ENCODE assay signal across 8 mouse cellular contexts in the genomic region with DNA sequence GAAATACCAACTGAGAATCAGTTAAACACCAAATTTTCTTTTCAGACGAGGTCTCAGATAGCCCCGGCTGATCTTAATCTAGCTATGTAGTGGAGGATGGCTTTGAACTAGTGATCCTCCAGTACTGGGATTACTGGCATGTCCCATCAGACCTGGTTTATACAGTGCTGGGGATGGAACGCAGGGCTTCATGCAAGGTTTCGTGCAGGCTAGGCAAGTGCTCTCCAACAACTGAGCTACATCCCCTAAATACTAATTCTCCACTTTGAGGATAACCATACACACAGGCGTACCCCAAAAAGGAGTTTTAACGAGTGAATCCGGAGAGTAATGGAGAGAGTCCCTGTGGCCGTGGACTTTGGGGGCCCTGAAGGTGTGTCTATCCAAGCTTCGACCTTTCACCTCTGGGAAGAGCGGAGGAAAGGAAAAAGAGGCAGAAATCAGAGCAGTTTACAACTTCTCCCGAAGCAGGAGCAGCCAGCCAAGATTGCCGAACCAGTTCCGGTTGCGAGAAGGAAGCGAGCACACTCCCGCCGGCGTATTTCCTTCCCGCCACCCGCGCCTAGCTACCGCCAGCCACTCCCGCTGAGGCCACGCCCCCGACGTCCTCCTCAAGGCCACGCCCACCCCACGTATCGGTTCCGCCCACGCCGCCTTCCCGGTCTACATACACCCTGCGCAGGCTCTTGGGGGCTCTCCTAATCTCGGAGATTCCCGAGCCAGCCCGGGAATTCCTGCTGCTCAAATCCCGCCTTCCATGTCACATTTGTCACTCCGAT. TPM values are rescaled to one million over a fixed set of nuclear protein-coding genes. Genes with fewer than 3 reads are reported as not detected.
A peak's percentile ranks its signal among the peaks of the same experiment; 100 is the strongest.
DNase-seq lines count a peak whose midpoint lies in the region; ATAC-seq and TF ChIP-seq lines count a peak whose summit lies in the region.

No protein-coding gene starts in this region.

- TF ChIP-seq EP300 in CH12.LX (IDR thresholded peaks at IDR 0.05; ENCODE audit: low read length), result no peak
- peak; percentile 48; the same call in 1 of the 2 replicates for TF ChIP-seq EP300 in heart, postnatal 0 days (IDR thresholded peaks at IDR 0.05; ENCODE audit: low read depth)

- 4% methylated on average over 39 of the region's 39 CpGs for WGBS in forebrain, embryonic 11.5 days
- 3% methylated on average over 39 of the region's 39 CpGs for WGBS in heart, postnatal 0 days
- 2% methylated on average over 39 of the region's 39 CpGs for WGBS in liver, embryonic 16.5 days (ENCODE audit: insufficient replicate concordance)
- 5% methylated on average over 39 of the region's 39 CpGs for WGBS in neural tube, embryonic 13.5 days

- in situ Hi-C loops in CH12.LX (cut with MboI; ENCODE audit: low pct_ligation_motif_present, low pct_unique_long_range_greater_than_20kb, low sequenced_read_pairs), result loop anchor here (10.0 kb wide), 1 partner anchor 48 kb away; no protein-coding TSS in a partner anchor

- ATAC-seq in forebrain, embryonic 11.5 days (replicated peaks; ENCODE audit: low FRiP score), result peak; percentile 96
- peak; percentile 93 for ATAC-seq in heart, postnatal 0 days (ENCODE audit: insufficient read depth, low read depth)
- peak; percentile 96 for ATAC-seq in liver, embryonic 16.5 days (ENCODE audit: low read depth)
- ATAC-seq in neural tube, embryonic 13.5 days (ENCODE audit: low read depth), result peak; percentile 98

- DNase-seq in CH12.LX (ENCODE audit: extremely low read depth), result peak; percentile 94
- peak; percentile 91 for DNase-seq in c-Kit-positive CD71-positive TER-119-negative erythroid progenitor cells, embryonic 14.5 days (ENCODE audit: low read depth)
- peak; percentile 99 for DNase-seq in forebrain, embryonic 11.5 days (ENCODE audit: low spot score)
- DNase-seq in heart, postnatal 0 days (ENCODE audit: low spot score), result peak; percentile 99
- DNase-seq in kidney, postnatal 4 days, result peak; percentile 100

- peaks cover 8 to 35% of the 10 kb centered on the region in 2 experiments; a peak in 3 of 4 replicates for H3K4me1 ChIP-seq in CH12.LX (ENCODE audit: control insufficient read depth in 1 of 2, insufficient read depth in 2 of 2)
- H3K4me1 ChIP-seq in forebrain, embryonic 11.5 days (replicated peaks; ENCODE audit: control insufficient read depth, insufficient read depth, low read length), result peaks cover 7% of the 10 kb centered on the region
- peaks cover 34% of the 10 kb centered on the region for H3K4me1 ChIP-seq in heart, postnatal 0 days (ENCODE audit: control insufficient read depth, insufficient read depth)
- peaks cover 32% of the 10 kb centered on the region for H3K4me1 ChIP-seq in liver, embryonic 16.5 days (ENCODE audit: control insufficient read depth, low read depth, low read length)
- peaks cover 32% of the 10 kb centered on the region for H3K4me1 ChIP-seq in neural tube, embryonic 13.5 days (replicated peaks)
- peaks cover 7% of the 10 kb centered on the region for H3K4me1 ChIP-seq in testis, adult 2 months (ENCODE audit: control insufficient read depth, insufficient read depth, low read length)

- peaks cover 8 to 23% of the 10 kb centered on the region in 2 experiments for H3K36me3 ChIP-seq in CH12.LX (replicated peaks in 1 of 2; ENCODE audit: control insufficient read depth in 1 of 2, insufficient read depth in 1 of 2, low read length in 1 of 2)
- peaks cover 6% of the 10 kb centered on the region for H3K36me3 ChIP-seq in forebrain, embryonic 11.5 days (ENCODE audit: control insufficient read depth, insufficient read depth, low read length)
- peaks cover 5% of the 10 kb centered on the region; the same call in 1 of the 2 replicates for H3K36me3 ChIP-seq in heart, postnatal 0 days (replicated peaks; ENCODE audit: control insufficient read depth, insufficient read depth, low read length)
- peaks cover 5% of the 10 kb centered on the region; the same call in 1 of the 2 replicates for H3K36me3 ChIP-seq in liver, embryonic 16.5 days (ENCODE audit: control insufficient read depth, insufficient read depth)
- peaks cover 10% of the 10 kb centered on the region; the same call in 1 of the 2 replicates for H3K36me3 ChIP-seq in neural tube, embryonic 13.5 days
- no peaks in the 10 kb centered on the region for H3K36me3 ChIP-seq in testis, adult 2 months (ENCODE audit: control insufficient read depth, insufficient read depth, low read length)

- peak overlapping the region; percentile 69 to 93 (median 71) for H3K4me3 ChIP-seq in CH12.LX (replicated peaks in 1 of 3; ENCODE audit: low read depth in 2 of 3, low read length in 2 of 3, poor library complexity in 1 of 3)
- peak overlapping the region; percentile 49 for H3K4me3 ChIP-seq in forebrain, embryonic 11.5 days (ENCODE audit: low read depth, low read length)
- H3K4me3 ChIP-seq in heart, postnatal 0 days (ENCODE audit: low read depth, low read length), result peak overlapping the region; percentile 55
- peak overlapping the region; percentile 74 for H3K4me3 ChIP-seq in liver, embryonic 16.5 days (ENCODE audit: low read depth, low read length)
- peak overlapping the region; percentile 57 for H3K4me3 ChIP-seq in neural tube, embryonic 13.5 days
- H3K4me3 ChIP-seq in testis, adult 2 months (ENCODE audit: control insufficient read depth, low read depth, low read length), result peak overlapping the region; percentile 90

- dilution Hi-C loops in CH12.LX (cut with MboI; ENCODE audit: extremely low pct_ligation_motif_present, extremely low pct_unique_long_range_greater_than_20kb, low sequenced_read_pairs), result no loop called here

- H3K79me2 ChIP-seq in CH12.LX (replicated peaks; ENCODE audit: control insufficient read depth, extremely low read depth, insufficient read depth, poor library complexity, severe bottlenecking), result no peaks in the 10 kb centered on the region

- H3K9me3 ChIP-seq in CH12.LX (replicated peaks; ENCODE audit: low read length), result no peaks in the 10 kb centered on the region
- no peaks in the 10 kb centered on the region for H3K9me3 ChIP-seq in forebrain, embryonic 11.5 days (ENCODE audit: control insufficient read depth, low read length)
- no peaks in the 10 kb centered on the region for H3K9me3 ChIP-seq in heart, postnatal 0 days (replicated peaks; ENCODE audit: control insufficient read depth, low read length)
- no peaks in the 10 kb centered on the region; the same call in 1 of the 2 replicates for H3K9me3 ChIP-seq in liver, embryonic 16.5 days (replicated peaks; ENCODE audit: control insufficient read depth, low read length)
- no peaks in the 10 kb centered on the region for H3K9me3 ChIP-seq in neural tube, embryonic 13.5 days

- peak; percentile 87 for TF ChIP-seq POLR2A in CH12.LX (IDR thresholded peaks at IDR 0.05; ENCODE audit: low read depth, low read length)
- TF ChIP-seq POLR2A in testis, adult 2 months (IDR thresholded peaks at IDR 0.05; ENCODE audit: control insufficient read depth, low read depth, low read length), result peak; percentile 83

- peak overlapping the region; percentile 95 for H3K9ac ChIP-seq in CH12.LX (ENCODE audit: insufficient read depth, low read depth)
- H3K9ac ChIP-seq in forebrain, embryonic 11.5 days (ENCODE audit: low read length), result peak overlapping the region; percentile 76
- peak overlapping the region; percentile 68 for H3K9ac ChIP-seq in heart, postnatal 0 days (replicated peaks; ENCODE audit: low read depth, low read length)
- peak overlapping the region; percentile 76 for H3K9ac ChIP-seq in liver, embryonic 16.5 days (ENCODE audit: low read depth, low read length)
- H3K9ac ChIP-seq in neural tube, embryonic 13.5 days, result peak overlapping the region; percentile 77

- no peak for TF ChIP-seq CTCF in CH12.LX (conservative IDR thresholded peaks at IDR 0.05 in 1 of 2, IDR thresholded peaks at IDR 0.05 in 1 of 2; ENCODE audit: low read depth in 2 of 2, low read length in 2 of 2)
- TF ChIP-seq CTCF in heart, postnatal 0 days (IDR thresholded peaks at IDR 0.05; ENCODE audit: low read depth), result no peak
- no peak for TF ChIP-seq CTCF in testis, adult 2 months (IDR thresholded peaks at IDR 0.05; ENCODE audit: control insufficient read depth, insufficient read depth, insufficient replicate concordance, low read depth, low read length)

- no peak for TF ChIP-seq RAD21 in CH12.LX (IDR thresholded peaks at IDR 0.05; ENCODE audit: low read depth, low read length)

- no peak overlapping the region for H3K27ac ChIP-seq in CH12.LX (ENCODE audit: insufficient read depth, low read depth)
- H3K27ac ChIP-seq in forebrain, embryonic 11.5 days (ENCODE audit: low read depth, low read length), result peak overlapping the region; percentile 53; the same call in 1 of the 2 replicates
- H3K27ac ChIP-seq in heart, postnatal 0 days (ENCODE audit: low read depth), result peak overlapping the region; percentile 99
- peak overlapping the region; percentile 82 for H3K27ac ChIP-seq in liver, embryonic 16.5 days (ENCODE audit: low read length)
- peak overlapping the region; percentile 82 for H3K27ac ChIP-seq in neural tube, embryonic 13.5 days (replicated peaks)
- peak overlapping the region; percentile 63 for H3K27ac ChIP-seq in testis, adult 2 months (ENCODE audit: control insufficient read depth, insufficient read depth, low read depth, low read length)

- H3K27me3 ChIP-seq in CH12.LX (replicated peaks), result peaks cover 30% of the 10 kb centered on the region
- H3K27me3 ChIP-seq in forebrain, embryonic 11.5 days (ENCODE audit: control insufficient read depth, insufficient read depth, low read length), result no peaks in the 10 kb centered on the region
- no peaks in the 10 kb centered on the region for H3K27me3 ChIP-seq in heart, postnatal 0 days (ENCODE audit: control insufficient read depth, insufficient read depth, low read length)
- no peaks in the 10 kb centered on the region for H3K27me3 ChIP-seq in liver, embryonic 16.5 days (ENCODE audit: control insufficient read depth, insufficient read depth, low read depth, low read length)
- H3K27me3 ChIP-seq in neural tube, embryonic 13.5 days, result no peaks in the 10 kb centered on the region
- H3K27me3 ChIP-seq in testis, adult 2 months (ENCODE audit: control insufficient read depth, insufficient read depth, low read length), result no peaks in the 10 kb centered on the region

- peak overlapping the region; percentile 95 for H3K4me2 ChIP-seq in CH12.LX (ENCODE audit: insufficient read depth, low read depth, poor library complexity, severe bottlenecking)
- H3K4me2 ChIP-seq in forebrain, embryonic 11.5 days (ENCODE audit: low read depth, low read length, severe bottlenecking), result peak overlapping the region; percentile 79
- peak overlapping the region; percentile 78 for H3K4me2 ChIP-seq in heart, postnatal 0 days (ENCODE audit: low read depth, low read length)
- peak overlapping the region; percentile 94 for H3K4me2 ChIP-seq in liver, embryonic 16.5 days (ENCODE audit: low read depth, low read length)
- peak overlapping the region; percentile 82 for H3K4me2 ChIP-seq in neural tube, embryonic 13.5 days

RNA-seq across cellular contexts. Expression of a gene that starts 0.6 kb away (rescaled TPM):
- total RNA-seq in CH12.LX (2012; rRNA removed) (21.8 and 25.3 TPM in 2 replicates), CH12.LX (2014; rRNA removed) (31.0 and 35.7 TPM in 2 replicates)
- polyA plus RNA-seq in CH12.LX (2012; ENCODE audit: insufficient read length, low read depth), result 16.9 and 18.3 TPM in 2 replicates
- polyA plus RNA-seq in forebrain, embryonic 11.5 days (2014; fragmentation: Nextera tagmentation; extraction: Ambion mirVana), result 54.0 and 54.9 TPM in 2 replicates
- total RNA-seq in heart, postnatal 0 days (2014; rRNA removed; ENCODE audit: low replicate concordance), result 26.1 and 71.6 TPM in 2 replicates
- polyA plus RNA-seq in heart, postnatal 0 days (2015; fragmentation: Nextera tagmentation; extraction: Ambion mirVana), result 20.1 and 21.6 TPM in 2 replicates
- polyA plus RNA-seq in liver, embryonic 16.5 days (2015; fragmentation: Nextera tagmentation; extraction: Ambion mirVana), result 7.1 and 7.2 TPM in 2 replicates
- 33.0 and 34.0 TPM in 2 replicates for polyA plus RNA-seq in neural tube, embryonic 13.5 days (2015; fragmentation: Nextera tagmentation; extraction: Ambion mirVana)
- 19.6 and 27.2 TPM in 2 replicates for polyA plus RNA-seq in testis, adult 2 months (2012; rRNA removed)

RNA-seq across cellular contexts. Expression of a gene that starts 42.8 kb away (rescaled TPM):
- total RNA-seq in CH12.LX (2012; rRNA removed), result 18.0 and 21.1 TPM in 2 replicates
- 25.5 and 31.6 TPM in 2 replicates for total RNA-seq in CH12.LX (2014; rRNA removed)
- 33.6 and 35.1 TPM in 2 replicates for polyA plus RNA-seq in CH12.LX (2012; ENCODE audit: insufficient read length, low read depth)
- 13.8 and 14.1 TPM in 2 replicates for polyA plus RNA-seq in forebrain, embryonic 11.5 days (2014; fragmentation: Nextera tagmentation; extraction: Ambion mirVana)
- 45.8 and 59.5 TPM in 2 replicates for total RNA-seq in heart, postnatal 0 days (2014; rRNA removed; ENCODE audit: low replicate concordance)
- polyA plus RNA-seq in heart, postnatal 0 days (2015; fragmentation: Nextera tagmentation; extraction: Ambion mirVana), result 14.2 and 17.7 TPM in 2 replicates
- polyA plus RNA-seq in liver, embryonic 16.5 days (2015; fragmentation: Nextera tagmentation; extraction: Ambion mirVana), result 4.6 and 5.8 TPM in 2 replicates
- 6.9 and 8.7 TPM in 2 replicates for polyA plus RNA-seq in neural tube, embryonic 13.5 days (2015; fragmentation: Nextera tagmentation; extraction: Ambion mirVana)
- polyA plus RNA-seq in testis, adult 2 months (2012; rRNA removed), result 5.1 and 6.1 TPM in 2 replicates
